Mouse (Mus musculus) gastrocnemius, postnatal 25 days (tissue): ENCODE measurements around the gene Atp6v1g1. TPM values are rescaled to one million over a fixed set of nuclear protein-coding genes. Genes with fewer than 3 reads are reported as not detected.

Experiments used
- DNase-seq: peaks from one replicate; pipeline ENCODE4 v3.0.0; 2022
- total RNA-seq, 2 experiments: library from RNA; stranded (reverse); gene quantifications; 1 replicate in 1 of 2; 2 replicates in 1 of 2; pipeline ENCODE4 v1.2.3; 2021

Atp6v1g1 gene
- total RNA-seq, 2 experiments from 2014 or later: 203 to 223 TPM

GRCm38 (mm10) chr4:63580078-63580477, 35.5 kb downstream of the Atp6v1g1 start:
- DNase-seq: no peak

DNA sequence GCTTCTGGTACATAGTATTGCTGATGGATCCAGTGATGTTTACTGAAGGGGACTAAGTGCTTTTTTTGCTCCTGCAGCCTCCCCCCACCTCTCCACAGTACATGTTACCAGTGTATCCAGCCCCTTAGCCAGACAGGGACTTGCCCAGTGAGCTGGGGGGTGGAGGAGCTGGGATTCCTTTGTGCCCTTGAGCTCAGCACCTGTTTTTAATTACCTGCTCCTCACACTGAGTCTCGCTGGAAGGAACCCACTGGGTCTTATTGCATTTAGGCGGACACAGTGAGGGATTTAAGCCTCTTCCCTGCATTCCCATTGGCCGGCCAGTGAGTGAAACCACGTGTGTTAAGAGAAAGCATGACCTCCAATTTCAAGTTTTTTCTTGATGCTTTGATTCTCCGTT, 38.0 kb downstream of the Atp6v1g1 start:
- no peak for DNase-seq

- DNase-seq: no peak
Observed at GRCm38 (mm10) chr4:63585216-63585615, 40.6 kb downstream of the Atp6v1g1 start.

DNA sequence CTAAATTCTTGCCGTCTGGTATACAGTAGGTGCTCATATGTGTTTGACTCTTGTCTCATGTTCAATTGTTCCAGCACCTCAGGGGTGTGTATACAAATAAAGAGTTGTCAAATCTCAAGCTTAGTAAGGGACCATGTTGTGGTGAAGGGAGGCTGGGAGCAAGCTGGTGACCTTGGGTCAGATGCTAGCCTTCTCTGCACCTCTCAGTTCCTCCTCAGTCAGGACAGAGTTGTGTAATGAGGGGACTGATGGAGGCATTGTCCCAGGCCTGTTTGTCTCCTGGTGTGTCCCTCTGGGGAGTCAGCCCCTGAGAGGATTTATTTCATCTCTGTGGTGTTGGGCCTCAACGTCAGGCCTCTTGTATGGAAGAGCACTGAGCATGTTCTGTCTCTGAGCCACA, 41.7 kb downstream of the Atp6v1g1 start:
- DNase-seq: no peak

DNA sequence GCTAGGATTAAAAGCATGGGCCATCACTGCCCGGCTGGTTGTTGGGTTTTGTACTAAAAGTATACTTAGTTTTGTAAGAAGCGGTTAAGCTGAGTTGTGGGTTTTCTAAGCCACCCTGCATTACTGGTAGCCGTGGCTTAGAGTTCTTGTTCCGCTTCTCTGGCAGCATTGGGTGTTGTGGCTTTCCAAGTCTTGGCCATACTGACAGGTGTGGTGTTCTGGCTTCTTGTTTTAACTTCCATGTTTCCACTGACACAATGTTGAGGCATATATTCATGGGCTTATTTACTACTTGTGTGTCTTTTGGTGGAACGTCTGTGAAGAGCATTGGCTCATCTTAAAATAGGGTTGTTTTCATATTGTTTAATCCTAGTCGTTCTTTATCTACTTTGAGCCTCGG, 45.4 kb downstream of the Atp6v1g1 start:
- no peak for DNase-seq

GRCm38 (mm10) chr4:63590538-63590937, 46.0 kb downstream of the Atp6v1g1 start:
- no peak for DNase-seq

GRCm38 (mm10) chr4:63594459-63595110, 50.0 kb downstream of the Atp6v1g1 start:
- DNase-seq: peak; percentile 35

- DNase-seq: no peak
Observed at GRCm38 (mm10) chr4:63595259-63595658, 50.7 kb downstream of the Atp6v1g1 start.

- no peak for DNase-seq
Observed at GRCm38 (mm10) chr4:63596010-63596409, 51.4 kb downstream of the Atp6v1g1 start.

Other genes with a start within 250 kb of the Atp6v1g1 start
- 10 to 100 TPM in 1 of 2 experiments, under 1 TPM in 1; 0.38 to 13.6 TPM for gene Orm1, start 200.2 kb upstream of the Atp6v1g1 start, total RNA-seq
- gene Orm3, start 188.6 kb upstream of the Atp6v1g1 start, total RNA-seq: under 1 TPM in 1 of 2 experiments, not detected in 1; 0.38 TPM
- 1 to 10 TPM in 1 of 2 experiments, not detected in 1; 1.8 TPM for gene Orm2, start 182.3 kb upstream of the Atp6v1g1 start, total RNA-seq
- 1 to 10 TPM; 1.1 to 1.4 TPM for gene Akna, start 141.4 kb upstream of the Atp6v1g1 start, total RNA-seq
- gene Whrn, start 48.8 kb upstream of the Atp6v1g1 start, total RNA-seq: 1 to 10 TPM; 2.1 to 2.6 TPM
- gene Tmem268, start 14.0 kb downstream of the Atp6v1g1 start, total RNA-seq: 10 to 100 TPM; 10.4 to 12.1 TPM
- not detected for gene Gm11213, start 60.5 kb downstream of the Atp6v1g1 start, total RNA-seq
- gene Tex48, start 77.7 kb downstream of the Atp6v1g1 start, total RNA-seq: not detected
- not detected for gene Gm11214, start 118.6 kb downstream of the Atp6v1g1 start, total RNA-seq
- under 1 TPM in 1 of 2 experiments, not detected in 1; 0.08 TPM for gene Tnfsf15, start 200.3 kb downstream of the Atp6v1g1 start, total RNA-seq